In the genomic region with DNA sequence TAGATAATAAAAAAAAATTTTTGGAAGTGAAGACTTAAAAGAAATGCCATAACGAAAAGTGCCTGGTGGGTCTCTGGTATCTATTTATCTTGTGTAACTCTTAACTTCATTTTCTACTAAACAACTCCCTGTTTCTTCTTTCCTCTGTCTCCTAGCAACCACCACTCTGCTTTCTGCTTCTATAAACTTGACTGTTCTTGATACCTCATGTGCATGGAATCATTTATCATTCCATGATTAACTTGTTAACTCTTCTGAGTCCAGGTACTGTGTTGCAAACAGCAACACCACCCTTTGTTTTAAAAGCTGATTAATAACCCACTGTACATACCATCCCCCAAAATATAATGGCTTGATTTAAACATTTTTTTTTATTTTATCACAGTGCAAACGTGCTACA, we compare ENCODE assay signal across 19 mouse cellular contexts.
"Had no signal": no experiment of that assay in that cellular context is flagged by ENCODE, and none has a peak within 500 bp of the region (broad histone marks: within the 10 kb centered on the region; RNA-seq: fewer than 3 reads in every experiment).

No protein-coding gene starts in this region.

- H3K4me3 ChIP-seq: kidney, embryonic 15.5 days; limb, embryonic 12.5 days; limb, embryonic 15.5 days; lung, embryonic 15.5 days; megakaryocyte, embryonic 14.5 days had no signal

- ATAC-seq: midbrain, embryonic 16.5 days had no signal

- H3K9ac ChIP-seq: kidney, embryonic 15.5 days; limb, embryonic 12.5 days; limb, embryonic 15.5 days; liver, embryonic 14.5 days; lung, embryonic 15.5 days had no signal

- H3K4me1 ChIP-seq: kidney, embryonic 15.5 days; limb, embryonic 12.5 days; limb, embryonic 15.5 days; lung, embryonic 15.5 days; megakaryocyte, embryonic 14.5 days had no signal

- H3K27ac ChIP-seq: kidney, embryonic 15.5 days; limb, embryonic 12.5 days; limb, embryonic 15.5 days; liver, embryonic 14.5 days; lung, embryonic 15.5 days had no signal

- DNase-seq: kidney, adult 8-10 months; kidney, postnatal 14 days; kidney, postnatal 4 days; left cerebral cortex, postnatal 4 days; lung, adult 18-20 months; lung, postnatal 10 days; lung, postnatal 36 days; thymus, adult 2 months; thymus, postnatal 14 days; thymus, postnatal 4 days had no signal

- H3K36me3 ChIP-seq: kidney, embryonic 15.5 days; limb, embryonic 12.5 days; limb, embryonic 15.5 days; lung, embryonic 15.5 days had no signal

- H3K9me3 ChIP-seq: kidney, embryonic 15.5 days; limb, embryonic 12.5 days; limb, embryonic 15.5 days; lung, embryonic 15.5 days had no signal

- H3K27me3 ChIP-seq: kidney, embryonic 15.5 days; limb, embryonic 12.5 days; limb, embryonic 15.5 days; lung, embryonic 15.5 days; megakaryocyte, embryonic 14.5 days had no signal

- H3K4me2 ChIP-seq: kidney, embryonic 15.5 days; limb, embryonic 12.5 days; limb, embryonic 15.5 days; liver, embryonic 11.5 days; lung, embryonic 15.5 days; midbrain, embryonic 11.5 days had no signal
